Mouse (Mus musculus) common myeloid progenitor, adult 5-6 weeks (primary cell): Measurements from ENCODE around the gene Fuz. TPM values are rescaled to one million over a fixed set of nuclear protein-coding genes. Genes with fewer than 3 reads are reported as not detected.

Source experiments
- ATAC-seq: replicated peaks from 2 replicates; pipeline ENCODE4 v1.8.0; 2016; ENCODE audit warnings: low read depth, mild to moderate bottlenecking, moderate TSS enrichment, inconsistent platforms; ENCODE audit not compliant: poor library complexity, severe bottlenecking
- total RNA-seq: library from RNA; stranded (forward); fragments of 200-1000, 187-1606 nt; gene quantifications from 2 replicates; pipeline ENCODE4 v1.2.3, GENCODE M21; 2017

The Fuz gene
- total RNA-seq, 1 experiment from 2014 or later = 14.7 TPM

GRCm38 (mm10) chr7:44884637-44885036 lies 11.2 kb upstream of the Fuz start:
- no peak for ATAC-seq

- peak; percentile 26; the same call in 1 of the 2 replicates for ATAC-seq
These were observed 8.9 kb upstream of the Fuz start for GRCm38 (mm10) chr7:44886964-44887363.

GRCm38 (mm10) chr7:44888256-44889105 lies 7.4 kb upstream of the Fuz start:
- no peak for ATAC-seq

GRCm38 (mm10) chr7:44890180-44890579 lies 5.7 kb upstream of the Fuz start:
- ATAC-seq = no peak

- no peak for ATAC-seq
These were observed 5.1 kb upstream of the Fuz start for GRCm38 (mm10) chr7:44890737-44891136.

- ATAC-seq = no peak
These were observed 4.3 kb upstream of the Fuz start for GRCm38 (mm10) chr7:44891611-44892010.

GRCm38 (mm10) chr7:44892276-44892921 lies 3.5 kb upstream of the Fuz start, which contains the start of gene Med25:
Gene Med25 (minus strand): TSS chr7:44892712.
- peak; percentile 57 for ATAC-seq

- ATAC-seq = no peak
These were observed 2.7 kb upstream of the Fuz start for GRCm38 (mm10) chr7:44893197-44893596.

- ATAC-seq = no peak
These were observed 1.7 kb upstream of the Fuz start for GRCm38 (mm10) chr7:44894175-44894574.

- ATAC-seq = no peak
These were observed 680 bp upstream of the Fuz start for GRCm38 (mm10) chr7:44895206-44895592.

- no peak for ATAC-seq
These were observed 620 bp downstream of the Fuz start for GRCm38 (mm10) chr7:44896499-44896898.

GRCm38 (mm10) chr7:44898607-44899006 lies 2.7 kb downstream of the Fuz start:
- no peak for ATAC-seq

GRCm38 (mm10) chr7:44900632-44901031 lies 4.8 kb downstream of the Fuz start:
- ATAC-seq = no peak

GRCm38 (mm10) chr7:44901230-44901722 lies 5.4 kb downstream of the Fuz start:
- ATAC-seq = peak; percentile 60

- no peak for ATAC-seq
These were observed 9.6 kb downstream of the Fuz start for GRCm38 (mm10) chr7:44905430-44905829.

GRCm38 (mm10) chr7:44908706-44909476 lies 13.0 kb downstream of the Fuz start:
- ATAC-seq = 0 out of 2 replicates have a peak, but pooled peaks have one; percentile 16

GRCm38 (mm10) chr7:44914396-44914795 lies 18.5 kb downstream of the Fuz start:
- no peak for ATAC-seq

- ATAC-seq = no peak
These were observed 19.4 kb downstream of the Fuz start for GRCm38 (mm10) chr7:44915314-44915713.

- no peak for ATAC-seq
These were observed 20.3 kb downstream of the Fuz start for GRCm38 (mm10) chr7:44916191-44916590.

GRCm38 (mm10) chr7:44916881-44917280 lies 21.0 kb downstream of the Fuz start:
- no peak for ATAC-seq
